Mouse (Mus musculus): ENCODE results near the gene Sstr2. TPM values are rescaled to one million over a fixed set of nuclear protein-coding genes. Genes with fewer than 3 reads are reported as not detected.
"Not testable (repeated sequence)": the region's sequence is repeated elsewhere in the genome, so short reads cannot be mapped to it uniquely, and the experiment has no call there.

Sstr2 gene
- polyA plus RNA-seq, 1 experiment = not detected

- Histone ChIP-seq H3K27ac (replicated peaks; ENCODE audit: low read depth, low read length) (no peak overlapping the region), H3K4me3 (ENCODE audit: insufficient read depth, low read depth, low read length) (no peak overlapping the region), H3K4me1 (ENCODE audit: control insufficient read depth, insufficient read depth, insufficient read length, low read length) (no peaks in the 10 kb centered on the region)
Observed at GRCm38 (mm10) chr11:113658763-113659162, 39.6 kb downstream of the Sstr2 start.

GRCm38 (mm10) chr11:113660213-113660612, 41.1 kb downstream of the Sstr2 start:
- not testable (repeated sequence) for H3K4me3 ChIP-seq (ENCODE audit: insufficient read depth, low read depth, low read length); H3K4me1 ChIP-seq (ENCODE audit: control insufficient read depth, insufficient read depth, insufficient read length, low read length); H3K27ac ChIP-seq (replicated peaks; ENCODE audit: low read depth, low read length)

DNA sequence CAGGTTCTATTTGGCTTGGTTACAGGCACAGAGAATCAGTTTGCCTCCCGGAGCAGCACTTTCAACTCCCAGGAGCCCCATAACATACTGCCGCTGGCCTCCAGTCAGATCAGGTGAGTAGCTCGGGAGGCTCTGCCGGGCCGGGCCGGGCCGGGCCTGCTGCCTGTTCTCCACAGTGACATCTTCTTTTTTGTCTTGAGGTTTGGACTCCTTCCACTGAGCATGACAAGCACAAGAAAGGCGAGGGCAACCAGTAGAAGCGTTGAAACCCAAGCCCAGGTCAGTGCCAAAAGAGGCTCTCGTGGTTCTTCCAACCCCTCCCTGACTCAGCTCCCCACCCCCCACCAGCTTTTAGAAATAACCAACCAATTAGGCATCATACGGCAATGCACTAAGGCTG, 41.8 kb downstream of the Sstr2 start:
- Histone ChIP-seq H3K4me3 (ENCODE audit: insufficient read depth, low read depth, low read length) (no peak overlapping the region), H3K27ac (replicated peaks; ENCODE audit: low read depth, low read length) (no peak overlapping the region), H3K4me1 (ENCODE audit: control insufficient read depth, insufficient read depth, insufficient read length, low read length) (no peaks in the 10 kb centered on the region)

- Histone ChIP-seq H3K4me1 (ENCODE audit: control insufficient read depth, insufficient read depth, insufficient read length, low read length) (no peaks in the 10 kb centered on the region), H3K27ac (replicated peaks; ENCODE audit: low read depth, low read length) (no peak overlapping the region), H3K4me3 (ENCODE audit: insufficient read depth, low read depth, low read length) (no peak overlapping the region)
Observed at GRCm38 (mm10) chr11:113661835-113662351, 42.8 kb downstream of the Sstr2 start.

- H3K4me1 ChIP-seq (ENCODE audit: control insufficient read depth, insufficient read depth, insufficient read length, low read length) = no peaks in the 10 kb centered on the region
- H3K27ac ChIP-seq (replicated peaks; ENCODE audit: low read depth, low read length) = no peak overlapping the region
- no peak overlapping the region for H3K4me3 ChIP-seq (ENCODE audit: insufficient read depth, low read depth, low read length)
Observed at GRCm38 (mm10) chr11:113664279-113664678, 45.1 kb downstream of the Sstr2 start.

- Histone ChIP-seq H3K27ac (replicated peaks; ENCODE audit: low read depth, low read length) (no peak overlapping the region), H3K4me1 (ENCODE audit: control insufficient read depth, insufficient read depth, insufficient read length, low read length) (no peaks in the 10 kb centered on the region), H3K4me3 (ENCODE audit: insufficient read depth, low read depth, low read length) (no peak overlapping the region)
Observed at GRCm38 (mm10) chr11:113666205-113666604, 47.1 kb downstream of the Sstr2 start.

DNA sequence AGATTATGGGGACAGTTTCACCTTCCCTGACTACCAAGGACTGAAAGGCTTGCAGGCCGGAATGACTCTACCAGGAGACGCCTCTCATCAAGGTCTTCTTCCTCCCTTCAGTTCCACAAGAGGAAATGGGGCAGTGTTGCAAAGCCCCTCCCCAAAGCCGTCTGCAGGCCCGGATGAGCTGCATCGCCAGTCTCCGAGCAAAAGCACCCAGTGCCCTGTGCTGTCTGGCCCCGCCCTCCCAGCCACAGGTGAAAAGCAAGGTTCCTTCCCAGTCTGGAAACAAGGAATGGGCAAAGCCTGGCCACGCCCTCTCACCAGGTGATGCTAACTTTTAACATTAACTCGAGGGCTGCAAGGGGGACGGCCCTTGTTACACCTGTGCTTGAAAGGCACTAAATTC, 47.5 kb downstream of the Sstr2 start:
- no peaks in the 10 kb centered on the region for H3K4me1 ChIP-seq (ENCODE audit: control insufficient read depth, insufficient read depth, insufficient read length, low read length)
- H3K27ac ChIP-seq (replicated peaks; ENCODE audit: low read depth, low read length) = no peak overlapping the region
- H3K4me3 ChIP-seq (ENCODE audit: insufficient read depth, low read depth, low read length) = no peak overlapping the region

GRCm38 (mm10) chr11:113667122-113667521, 48.0 kb downstream of the Sstr2 start:
- H3K4me1 ChIP-seq (ENCODE audit: control insufficient read depth, insufficient read depth, insufficient read length, low read length) = no peaks in the 10 kb centered on the region
- no peak overlapping the region for H3K4me3 ChIP-seq (ENCODE audit: insufficient read depth, low read depth, low read length)
- H3K27ac ChIP-seq (replicated peaks; ENCODE audit: low read depth, low read length) = no peak overlapping the region

GRCm38 (mm10) chr11:113667704-113668103, 48.6 kb downstream of the Sstr2 start:
- Histone ChIP-seq H3K4me3 (ENCODE audit: insufficient read depth, low read depth, low read length) (no peak overlapping the region), H3K4me1 (ENCODE audit: control insufficient read depth, insufficient read depth, insufficient read length, low read length) (no peaks in the 10 kb centered on the region), H3K27ac (replicated peaks; ENCODE audit: low read depth, low read length) (no peak overlapping the region)

- Histone ChIP-seq H3K4me1 (ENCODE audit: control insufficient read depth, insufficient read depth, insufficient read length, low read length) (no peaks in the 10 kb centered on the region), H3K4me3 (ENCODE audit: insufficient read depth, low read depth, low read length) (no peak overlapping the region), H3K27ac (replicated peaks; ENCODE audit: low read depth, low read length) (no peak overlapping the region)
Observed at GRCm38 (mm10) chr11:113668857-113669256, 49.7 kb downstream of the Sstr2 start.

DNA sequence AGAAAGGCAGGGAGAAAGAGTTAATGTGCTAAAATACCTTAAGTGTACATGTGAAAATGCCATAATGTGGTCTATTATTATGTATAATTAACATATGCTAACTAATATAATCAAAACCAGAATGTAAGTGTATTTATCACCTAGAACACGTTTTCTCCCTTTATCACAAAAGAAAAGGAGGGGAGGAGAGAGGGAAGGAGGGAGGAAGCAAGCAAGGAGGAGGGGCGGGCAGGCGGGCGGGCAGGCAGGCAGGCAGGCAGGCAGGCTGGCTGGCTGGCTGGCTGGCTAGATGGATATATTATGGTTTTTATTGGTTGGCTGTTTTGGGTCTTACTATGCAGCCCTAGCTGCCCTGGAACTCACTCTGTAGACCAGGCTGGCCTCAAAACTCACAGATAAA, 50.6 kb downstream of the Sstr2 start:
- Histone ChIP-seq H3K4me1 (ENCODE audit: control insufficient read depth, insufficient read depth, insufficient read length, low read length) (no peaks in the 10 kb centered on the region), H3K4me3 (ENCODE audit: insufficient read depth, low read depth, low read length) (no peak overlapping the region), H3K27ac (replicated peaks; ENCODE audit: low read depth, low read length) (no peak overlapping the region)

DNA sequence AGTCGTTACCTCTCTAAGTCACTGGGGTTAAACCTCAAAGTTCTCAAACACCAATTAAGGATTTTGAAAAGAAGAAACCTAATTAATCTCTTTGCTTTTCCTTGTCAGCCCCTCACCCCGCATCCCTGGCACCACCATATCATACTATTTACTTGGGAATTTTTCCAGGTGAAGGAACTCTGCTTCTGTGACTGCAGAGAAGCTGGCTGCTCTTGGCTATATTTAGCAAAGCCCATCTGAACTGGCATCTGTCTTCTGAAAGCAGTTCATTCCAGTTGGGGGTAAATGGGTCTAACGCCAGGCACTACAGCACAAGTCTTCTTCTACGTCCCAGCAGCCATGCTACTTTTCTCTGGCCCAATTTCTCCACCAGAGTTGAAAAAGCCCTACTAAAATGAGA, 54.5 kb downstream of the Sstr2 start:
- Histone ChIP-seq H3K27ac (replicated peaks; ENCODE audit: low read depth, low read length) (no peak overlapping the region), H3K4me3 (ENCODE audit: insufficient read depth, low read depth, low read length) (no peak overlapping the region), H3K4me1 (ENCODE audit: control insufficient read depth, insufficient read depth, insufficient read length, low read length) (peaks cover 2% of the 10 kb centered on the region; the same call in 1 of the 2 replicates)

GRCm38 (mm10) chr11:113674595-113674994, 55.5 kb downstream of the Sstr2 start:
- Histone ChIP-seq H3K4me1 (ENCODE audit: control insufficient read depth, insufficient read depth, insufficient read length, low read length) (peaks cover 2% of the 10 kb centered on the region; the same call in 1 of the 2 replicates), H3K4me3 (ENCODE audit: insufficient read depth, low read depth, low read length) (no peak overlapping the region), H3K27ac (replicated peaks; ENCODE audit: low read depth, low read length) (no peak overlapping the region)

Other genes starting within 250 kb of the Sstr2 start
- 16.7 and 19.4 TPM in 2 replicates for gene Cog1, start 29.8 kb downstream of the Sstr2 start, polyA plus RNA-seq (2012; ENCODE audit: insufficient read depth, insufficient read length, missing spikeins)
- gene Slc39a11, start 30.7 kb downstream of the Sstr2 start, polyA plus RNA-seq (2012; ENCODE audit: insufficient read depth, insufficient read length, missing spikeins) = 6.5 and 7.0 TPM in 2 replicates
- 17.2 and 20.3 TPM in 2 replicates for gene Fam104a, start 64.8 kb downstream of the Sstr2 start, polyA plus RNA-seq (2012; ENCODE audit: insufficient read depth, insufficient read length, missing spikeins)
- 3.6 and 4.2 TPM in 2 replicates for gene D11Wsu47e, start 65.1 kb downstream of the Sstr2 start, polyA plus RNA-seq (2012; ENCODE audit: insufficient read depth, insufficient read length, missing spikeins)
- gene Cpsf4l, start 90.7 kb downstream of the Sstr2 start, polyA plus RNA-seq (2012; ENCODE audit: insufficient read depth, insufficient read length, missing spikeins) = not detected in 2 replicates
- 8.7 and 16.3 TPM in 2 replicates for gene Cdc42ep4, start 132.5 kb downstream of the Sstr2 start, polyA plus RNA-seq (2012; ENCODE audit: insufficient read depth, insufficient read length, missing spikeins)